Mouse (Mus musculus): ENCODE results near the gene Rgs7.

DNA sequence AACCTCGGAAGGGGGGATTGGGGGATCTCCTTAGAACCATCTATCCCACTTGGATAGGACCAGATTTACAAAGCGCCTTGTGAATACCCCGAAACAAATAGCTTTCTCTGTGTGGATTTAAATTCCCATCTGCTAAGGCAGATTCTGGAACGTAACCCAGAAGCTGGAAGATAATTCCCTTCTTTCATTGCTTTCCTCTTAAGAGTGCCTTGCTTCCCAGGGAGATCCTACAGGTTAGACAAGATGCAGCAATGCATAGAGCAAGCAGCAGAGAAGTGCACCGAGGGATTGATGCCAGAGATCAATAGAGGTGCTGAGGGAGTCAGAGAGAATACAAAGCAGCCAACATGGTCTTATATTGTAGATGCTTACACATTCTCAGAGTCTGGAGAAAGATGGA lies 103.0 kb downstream of the Rgs7 start:
- TF ChIP-seq CTCF (IDR thresholded peaks at IDR 0.05; ENCODE audit: low read depth, low read length) (no peak), POLR2A (IDR thresholded peaks at IDR 0.05; ENCODE audit: insufficient read depth, low read length) (no peak)
